Mouse (Mus musculus) limb, embryonic 15.5 days (tissue): ENCODE data around the gene B230104I21Rik. TPM values are rescaled to one million over a fixed set of nuclear protein-coding genes. Genes with fewer than 3 reads are reported as not detected.

Experiments
- ATAC-seq: fragments of 200-750 bp; cut with Nextera tagmentation; 2 replicates; pipeline ENCODE4 v1.8.0; 2017; ENCODE audit warnings: low read depth, moderate TSS enrichment; ENCODE audit not compliant: insufficient number of reproducible peaks, low FRiP score, low TSS enrichment
- H3K27ac ChIP-seq: fragments of 300-500 bp; sonication (generic); 2 replicates; pipeline ENCODE4 v1.5.1; 2015; ENCODE audit warnings: moderate library complexity, mild to moderate bottlenecking, inconsistent platforms
- H3K27me3 ChIP-seq: fragments of 300-500 bp; sonication (generic); 2 replicates; pipeline ENCODE4 v1.6.1; 2015; ENCODE audit warnings: inconsistent platforms
- H3K36me3 ChIP-seq: fragments of 300-500 bp; sonication (generic); 2 replicates; pipeline ENCODE4 v1.6.1; 2015; ENCODE audit warnings: inconsistent platforms
- H3K4me1 ChIP-seq: fragments of 300-500 bp; sonication (generic); 2 replicates; pipeline ENCODE4 v1.6.1; 2015; ENCODE audit warnings: inconsistent platforms
- H3K4me2 ChIP-seq: fragments of 300-500 bp; sonication (generic); 2 replicates; pipeline ENCODE4 v1.6.1; 2015; ENCODE audit warnings: mild to moderate bottlenecking, inconsistent platforms
- H3K4me3 ChIP-seq: fragments of 300-500 bp; sonication (generic); 2 replicates; pipeline ENCODE4 v1.5.1; 2015; ENCODE audit warnings: mild to moderate bottlenecking, inconsistent platforms
- H3K9ac ChIP-seq: fragments of 300-500 bp; sonication (generic); 2 replicates; pipeline ENCODE4 v1.6.1; 2015; ENCODE audit warnings: inconsistent platforms
- H3K9me3 ChIP-seq: fragments of 300-500 bp; sonication (generic); 2 replicates; pipeline ENCODE4 v1.6.1; 2016; ENCODE audit warnings: inconsistent platforms
- WGBS: fragments of 180-500 bp; shearing (Covaris S2); methylation state at CpG from one replicate; pipeline ENCODE4 v1.1.7; 2015; 5-methylcytosine and 5-hydroxymethylcytosine counted together
- polyA plus RNA-seq: library from polyadenylated mRNA; unstranded; fragments of >200 nt; fragmentation: Nextera tagmentation; extraction: Ambion mirVana; gene quantifications from 2 replicates; pipeline ENCODE4 v1.2.1, GENCODE M21; 2015

B230104I21Rik gene
- polyA plus RNA-seq, 1 experiment from 2014 or later: not detected

GRCm38 (mm10) chr4:154325410-154325809 is 10.5 kb upstream of the B230104I21Rik start:
- no peaks in the 10 kb centered on the region for H3K9me3 ChIP-seq
- no peak overlapping the region for H3K9ac ChIP-seq
- no peak overlapping the region for H3K4me3 ChIP-seq
- H3K4me1 ChIP-seq: peaks cover 10% of the 10 kb centered on the region
- H3K27me3 ChIP-seq: no peaks in the 10 kb centered on the region
- 69% methylated on average over 4 of the region's 4 CpGs for WGBS
- H3K27ac ChIP-seq: no peak overlapping the region
- no peak overlapping the region for H3K4me2 ChIP-seq
- peaks cover 36% of the 10 kb centered on the region for H3K36me3 ChIP-seq
- no peak for ATAC-seq

GRCm38 (mm10) chr4:154328431-154328830 is 7.5 kb upstream of the B230104I21Rik start:
- H3K27ac ChIP-seq: no peak overlapping the region
- no peaks in the 10 kb centered on the region for H3K9me3 ChIP-seq
- WGBS: 10% methylated on average over 19 of the region's 20 CpGs
- no peaks in the 10 kb centered on the region; the same call in 1 of the 2 replicates for H3K27me3 ChIP-seq
- no peak overlapping the region for H3K9ac ChIP-seq
- H3K4me2 ChIP-seq: no peak overlapping the region
- ATAC-seq: no peak; the same call in 1 of the 2 replicates
- H3K4me1 ChIP-seq: peaks cover 15% of the 10 kb centered on the region
- peaks cover 18% of the 10 kb centered on the region for H3K36me3 ChIP-seq
- H3K4me3 ChIP-seq: no peak overlapping the region

DNA sequence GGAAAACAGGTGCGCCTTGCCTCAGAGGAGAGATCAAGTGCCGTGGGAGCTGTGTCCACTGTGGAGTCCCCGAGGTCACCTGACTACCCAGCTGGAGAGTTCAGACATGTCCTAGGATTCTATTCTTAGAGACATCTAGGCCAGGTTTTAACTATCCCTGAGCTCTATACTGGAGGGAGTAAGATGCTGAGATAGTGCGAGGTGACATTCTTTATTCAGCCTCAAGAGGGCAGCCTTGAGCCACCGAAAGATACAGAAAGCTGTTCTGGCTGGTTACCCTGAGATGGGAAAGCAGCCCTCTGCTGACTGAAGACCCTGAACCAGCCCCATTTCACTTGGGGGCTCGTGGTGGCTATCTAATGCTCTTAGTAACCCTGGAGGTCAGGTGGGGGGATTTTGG is 7.1 kb upstream of the B230104I21Rik start:
- Histone ChIP-seq H3K9ac (no peak overlapping the region), H3K27ac (no peak overlapping the region), H3K9me3 (no peaks in the 10 kb centered on the region), H3K36me3 (peaks cover 14% of the 10 kb centered on the region), H3K4me1 (peaks cover 15% of the 10 kb centered on the region), H3K27me3 (no peaks in the 10 kb centered on the region; the same call in 1 of the 2 replicates), H3K4me2 (no peak overlapping the region), H3K4me3 (no peak overlapping the region)
- ATAC-seq: no peak
- WGBS: 9% methylated on average over 6 of the region's 6 CpGs

DNA sequence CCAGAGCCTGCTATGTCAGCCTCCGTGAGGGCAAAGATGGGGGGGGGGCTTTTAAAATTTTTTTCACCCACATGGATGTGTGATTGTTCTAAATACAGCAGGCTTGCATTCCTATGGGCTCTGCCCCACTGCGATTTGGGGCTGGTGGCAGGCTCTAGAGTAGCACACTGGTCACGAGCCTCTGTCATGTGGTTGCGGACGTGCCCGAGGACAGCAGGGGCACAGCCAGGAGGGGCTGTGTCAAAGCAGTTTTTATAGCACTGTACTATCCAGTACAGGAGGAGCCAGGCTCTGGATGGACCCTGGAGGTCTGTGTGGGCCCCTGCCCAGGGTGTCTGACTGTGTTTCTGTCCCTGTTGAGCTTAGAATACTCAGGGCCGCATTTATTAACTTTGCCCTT is 5.9 kb upstream of the B230104I21Rik start:
- 0 out of 2 replicates have a peak, but pooled peaks have one; percentile 3 for ATAC-seq
- no peak overlapping the region for H3K4me2 ChIP-seq
- H3K36me3 ChIP-seq: peaks cover 14% of the 10 kb centered on the region
- no peaks in the 10 kb centered on the region; the same call in 1 of the 2 replicates for H3K27me3 ChIP-seq
- peaks cover 15% of the 10 kb centered on the region for H3K4me1 ChIP-seq
- H3K9me3 ChIP-seq: no peaks in the 10 kb centered on the region
- no peak overlapping the region for H3K27ac ChIP-seq
- H3K4me3 ChIP-seq: no peak overlapping the region
- H3K9ac ChIP-seq: no peak overlapping the region
- 81% methylated on average over 7 of the region's 7 CpGs for WGBS

DNA sequence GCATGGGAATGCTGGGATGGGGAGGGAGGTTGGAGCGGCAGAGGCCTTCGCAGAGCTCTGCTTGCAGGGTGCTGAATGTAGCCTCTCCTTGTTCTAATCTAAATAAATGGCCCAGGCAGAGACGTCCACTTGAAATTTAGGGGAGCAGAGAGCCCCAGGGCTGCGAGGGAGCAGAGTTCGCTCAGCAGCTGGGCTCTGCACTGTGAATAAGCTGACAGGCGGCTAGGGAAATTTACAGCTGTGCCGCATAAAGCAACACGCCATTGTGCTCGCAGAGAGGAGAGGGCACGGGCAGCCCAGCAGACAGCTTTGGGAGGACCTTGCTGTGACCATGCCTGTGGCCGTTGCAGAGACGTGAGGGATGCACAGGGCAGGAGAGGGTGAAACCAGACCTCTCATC is 4.7 kb upstream of the B230104I21Rik start:
- Histone ChIP-seq H3K36me3 (peaks cover 14% of the 10 kb centered on the region), H3K9ac (no peak overlapping the region), H3K27me3 (peaks cover 2% of the 10 kb centered on the region; the same call in 1 of the 2 replicates), H3K4me3 (no peak overlapping the region), H3K4me2 (no peak overlapping the region), H3K9me3 (no peaks in the 10 kb centered on the region), H3K4me1 (peaks cover 15% of the 10 kb centered on the region), H3K27ac (no peak overlapping the region)
- ATAC-seq: no peak
- 37% methylated on average over 12 of the region's 12 CpGs for WGBS

DNA sequence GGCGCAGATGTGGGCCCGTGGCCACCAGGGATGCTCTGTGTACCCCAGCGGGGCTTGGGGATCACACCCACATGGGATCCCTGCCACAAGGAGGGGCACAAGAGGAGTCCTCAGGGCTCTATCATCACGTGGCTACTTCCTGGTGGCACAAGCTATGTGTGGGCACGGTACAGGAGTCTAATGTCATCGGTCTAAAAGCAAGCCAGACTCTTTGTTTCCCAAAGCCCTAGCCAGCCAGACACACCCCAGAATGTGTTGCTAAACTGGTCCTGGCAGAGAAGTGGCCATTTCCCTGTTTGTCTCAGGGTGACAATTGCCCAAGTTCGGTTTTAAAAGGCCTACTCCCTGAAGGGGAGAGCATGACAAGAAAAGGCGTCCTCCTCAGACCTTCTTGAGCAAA is 2.6 kb upstream of the B230104I21Rik start:
- Histone ChIP-seq H3K4me1 (peaks cover 15% of the 10 kb centered on the region), H3K27me3 (peaks cover 4% of the 10 kb centered on the region; the same call in 1 of the 2 replicates), H3K4me2 (no peak overlapping the region), H3K27ac (no peak overlapping the region), H3K9ac (no peak overlapping the region), H3K36me3 (no peaks in the 10 kb centered on the region), H3K4me3 (no peak overlapping the region), H3K9me3 (no peaks in the 10 kb centered on the region)
- no peak for ATAC-seq
- WGBS: 66% methylated on average over 8 of the region's 8 CpGs

DNA sequence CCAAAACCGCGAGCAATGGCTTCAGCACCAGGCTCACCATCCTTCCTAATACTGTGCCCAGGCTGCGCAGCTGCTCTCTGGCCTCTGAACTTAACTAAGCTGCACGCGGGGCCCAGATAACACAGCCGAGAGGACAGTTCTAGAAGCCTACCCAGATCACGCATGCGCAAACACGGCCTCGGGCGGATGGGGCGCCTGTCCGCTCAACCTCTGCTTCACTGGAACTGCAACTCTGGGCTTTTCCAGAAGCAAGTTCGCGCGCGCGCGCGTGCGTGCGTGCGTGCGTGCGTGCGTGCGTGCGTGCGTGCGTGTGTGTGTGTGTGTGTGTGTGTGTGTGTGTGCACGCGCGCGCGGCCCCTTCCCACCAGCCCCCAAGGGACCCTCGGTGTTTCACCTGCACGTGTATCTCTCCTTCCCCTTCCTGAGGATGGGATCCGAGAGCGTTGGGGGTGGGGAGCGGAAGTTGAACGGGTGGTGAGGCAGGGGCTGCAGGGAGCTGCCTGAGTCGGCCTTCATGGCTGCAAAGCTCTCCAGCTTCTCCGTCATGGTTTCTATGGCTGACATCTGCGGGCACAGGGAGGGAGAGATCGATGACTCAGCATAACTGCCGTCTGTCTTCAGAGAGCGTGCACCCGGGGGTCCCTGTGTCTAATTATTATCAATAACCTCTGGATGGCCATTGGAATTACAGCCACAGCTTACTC is 1.1 kb upstream of the B230104I21Rik start:
- peak overlapping the region; percentile 17 for H3K4me3 ChIP-seq
- WGBS: 62% methylated on average over 47 of the region's 48 CpGs
- peak overlapping the region; percentile 35 for H3K4me2 ChIP-seq
- no peaks in the 10 kb centered on the region for H3K9me3 ChIP-seq
- no peaks in the 10 kb centered on the region for H3K36me3 ChIP-seq
- no peak overlapping the region for H3K27ac ChIP-seq
- H3K9ac ChIP-seq: 0 out of 2 replicates have a peak overlapping the region, but pooled peaks have one; percentile 11
- H3K27me3 ChIP-seq: peaks cover 4% of the 10 kb centered on the region; the same call in 1 of the 2 replicates
- peaks cover 9% of the 10 kb centered on the region for H3K4me1 ChIP-seq
- no peak for ATAC-seq

GRCm38 (mm10) chr4:154336650-154337049 is 723 bp downstream of the B230104I21Rik start:
- H3K4me2 ChIP-seq: no peak overlapping the region
- WGBS: 39% methylated on average over 10 of the region's 10 CpGs
- H3K4me1 ChIP-seq: no peaks in the 10 kb centered on the region
- 0 out of 2 replicates have a peak overlapping the region, but pooled peaks have one; percentile 28 for H3K27ac ChIP-seq
- no peaks in the 10 kb centered on the region for H3K9me3 ChIP-seq
- H3K4me3 ChIP-seq: no peak overlapping the region
- ATAC-seq: no peak
- H3K36me3 ChIP-seq: peaks cover 17% of the 10 kb centered on the region; the same call in 1 of the 2 replicates
- peaks cover 4% of the 10 kb centered on the region; the same call in 1 of the 2 replicates for H3K27me3 ChIP-seq
- no peak overlapping the region for H3K9ac ChIP-seq

DNA sequence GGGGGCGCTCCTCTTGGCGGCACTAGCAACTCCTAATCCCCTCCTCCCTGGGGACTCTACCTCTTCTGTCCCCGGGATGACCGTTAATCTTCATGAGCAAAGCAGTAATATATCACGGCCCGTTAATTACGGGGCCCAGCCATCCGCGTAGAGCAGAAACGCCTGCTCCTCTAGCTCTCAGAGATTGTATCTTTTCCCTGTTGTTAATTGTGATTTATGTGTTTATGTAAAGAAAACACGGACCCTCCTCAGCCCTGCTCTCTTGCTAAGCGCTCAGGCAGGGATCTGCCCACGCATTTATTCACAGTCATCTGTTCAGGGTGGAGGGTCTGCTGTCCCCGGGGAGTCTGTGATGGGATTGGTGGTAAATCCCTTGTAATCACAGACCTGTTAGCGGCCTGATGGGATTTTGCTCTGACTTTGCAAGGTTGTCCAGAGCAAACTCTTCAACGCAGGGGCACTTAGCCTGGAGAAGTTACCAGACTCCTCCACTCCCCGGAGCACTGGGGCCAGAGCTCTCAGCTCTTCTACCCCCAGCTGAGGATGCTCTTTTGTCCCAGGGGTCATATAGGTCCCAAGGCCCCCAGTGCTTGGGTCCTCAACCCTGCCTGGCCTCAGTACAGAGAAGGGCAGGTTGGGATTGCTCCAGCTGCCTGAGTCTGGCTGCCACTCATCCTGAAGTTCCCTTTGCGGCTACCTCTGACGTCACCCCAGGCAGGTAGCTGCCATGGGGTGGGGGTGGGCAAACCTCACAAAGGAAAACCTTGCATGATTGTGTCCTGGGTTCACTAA is 11.0 kb downstream of the B230104I21Rik start:
- Histone ChIP-seq H3K4me1 (peaks cover 25% of the 10 kb centered on the region), H3K27ac (no peak overlapping the region), H3K36me3 (0 out of 2 replicates have a peak, but pooled peaks cover 3% of the 10 kb centered on the region), H3K9ac (no peak overlapping the region), H3K4me3 (no peak overlapping the region), H3K9me3 (no peaks in the 10 kb centered on the region), H3K27me3 (no peaks in the 10 kb centered on the region), H3K4me2 (no peak overlapping the region)
- WGBS: 30% methylated on average over 19 of the region's 19 CpGs
- ATAC-seq: no peak

DNA sequence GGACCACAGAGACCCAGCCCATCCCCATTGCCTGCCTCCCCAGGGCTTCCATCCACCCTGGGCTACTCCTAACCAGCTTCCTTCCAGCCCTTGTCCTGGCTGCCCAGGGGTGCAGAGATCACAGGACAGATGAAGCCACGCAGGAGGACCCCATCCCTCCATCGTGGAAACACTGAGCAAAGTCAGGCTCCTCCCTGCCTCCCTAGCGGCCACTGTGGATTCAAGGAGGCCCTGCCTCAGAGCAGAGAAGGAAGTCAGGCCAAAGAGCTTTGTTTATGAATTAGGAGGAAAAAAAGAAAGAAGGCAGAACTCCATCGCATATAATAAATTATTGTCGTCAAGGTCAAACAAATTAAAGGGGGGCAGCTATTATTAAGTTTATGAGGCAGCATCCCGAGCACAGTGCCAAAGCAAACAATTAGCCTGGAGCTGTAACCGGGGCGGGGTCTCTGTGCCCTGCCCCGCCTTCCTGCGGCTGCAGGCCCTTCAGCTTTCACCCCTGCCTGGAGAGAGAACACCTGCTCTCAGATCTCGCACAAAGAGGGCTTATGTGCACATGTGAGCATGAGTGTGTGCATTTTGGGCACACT is 12.4 kb downstream of the B230104I21Rik start:
- H3K9me3 ChIP-seq: no peaks in the 10 kb centered on the region
- WGBS: 28% methylated on average over 11 of the region's 11 CpGs
- H3K36me3 ChIP-seq: 0 out of 2 replicates have a peak, but pooled peaks cover 3% of the 10 kb centered on the region
- no peak overlapping the region for H3K4me3 ChIP-seq
- peaks cover 25% of the 10 kb centered on the region for H3K4me1 ChIP-seq
- no peaks in the 10 kb centered on the region for H3K27me3 ChIP-seq
- no peak for ATAC-seq
- 0 out of 2 replicates have a peak overlapping the region, but pooled peaks have one; percentile 9 for H3K27ac ChIP-seq
- no peak overlapping the region for H3K4me2 ChIP-seq
- 0 out of 2 replicates have a peak overlapping the region, but pooled peaks have one; percentile 2 for H3K9ac ChIP-seq

DNA sequence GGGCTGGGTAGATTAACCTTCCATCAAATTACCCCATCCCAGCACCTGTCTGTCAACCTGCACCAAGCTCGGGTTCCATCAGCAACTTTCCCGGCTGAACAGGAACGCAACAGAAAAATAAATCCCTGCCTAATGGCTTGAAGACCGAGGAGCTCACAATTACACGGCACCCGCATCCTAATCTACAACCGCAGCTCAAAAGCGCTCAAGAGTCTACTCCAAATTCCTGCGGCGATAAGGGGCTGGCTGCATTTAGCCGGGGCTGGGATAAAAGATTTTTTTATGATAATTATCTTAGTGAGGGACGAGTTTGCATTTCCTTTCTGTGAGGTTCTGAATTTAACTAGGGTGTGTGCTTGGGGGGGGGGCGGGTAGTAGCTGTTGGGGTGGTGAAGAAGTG is 16.3 kb downstream of the B230104I21Rik start:
- Histone ChIP-seq H3K4me2 (no peak overlapping the region), H3K9me3 (no peaks in the 10 kb centered on the region), H3K36me3 (peaks cover 5% of the 10 kb centered on the region; the same call in 1 of the 2 replicates), H3K9ac (no peak overlapping the region), H3K4me3 (no peak overlapping the region), H3K27me3 (no peaks in the 10 kb centered on the region), H3K27ac (no peak overlapping the region), H3K4me1 (peaks cover 18% of the 10 kb centered on the region)
- WGBS: 66% methylated on average over 13 of the region's 13 CpGs
- no peak for ATAC-seq
